Mouse (Mus musculus) CD8-positive naive resting alpha-beta T cell, adult 2 months (primary cell): ENCODE measurements at regions not wholly inside any gene's neighbourhood (a gene's known extent, or its start where the extent isn't known, plus 50 kb on each side); places are given as distances from the start of the nearest gene placed in this dataset.

ENCODE experiments used
- DNase-seq, 2 experiments: peaks; one replicate each; pipeline ENCODE4 v3.0.0; 2022; ENCODE audit warnings: low read depth in 2 of 2, low spot score in 2 of 2

DNA sequence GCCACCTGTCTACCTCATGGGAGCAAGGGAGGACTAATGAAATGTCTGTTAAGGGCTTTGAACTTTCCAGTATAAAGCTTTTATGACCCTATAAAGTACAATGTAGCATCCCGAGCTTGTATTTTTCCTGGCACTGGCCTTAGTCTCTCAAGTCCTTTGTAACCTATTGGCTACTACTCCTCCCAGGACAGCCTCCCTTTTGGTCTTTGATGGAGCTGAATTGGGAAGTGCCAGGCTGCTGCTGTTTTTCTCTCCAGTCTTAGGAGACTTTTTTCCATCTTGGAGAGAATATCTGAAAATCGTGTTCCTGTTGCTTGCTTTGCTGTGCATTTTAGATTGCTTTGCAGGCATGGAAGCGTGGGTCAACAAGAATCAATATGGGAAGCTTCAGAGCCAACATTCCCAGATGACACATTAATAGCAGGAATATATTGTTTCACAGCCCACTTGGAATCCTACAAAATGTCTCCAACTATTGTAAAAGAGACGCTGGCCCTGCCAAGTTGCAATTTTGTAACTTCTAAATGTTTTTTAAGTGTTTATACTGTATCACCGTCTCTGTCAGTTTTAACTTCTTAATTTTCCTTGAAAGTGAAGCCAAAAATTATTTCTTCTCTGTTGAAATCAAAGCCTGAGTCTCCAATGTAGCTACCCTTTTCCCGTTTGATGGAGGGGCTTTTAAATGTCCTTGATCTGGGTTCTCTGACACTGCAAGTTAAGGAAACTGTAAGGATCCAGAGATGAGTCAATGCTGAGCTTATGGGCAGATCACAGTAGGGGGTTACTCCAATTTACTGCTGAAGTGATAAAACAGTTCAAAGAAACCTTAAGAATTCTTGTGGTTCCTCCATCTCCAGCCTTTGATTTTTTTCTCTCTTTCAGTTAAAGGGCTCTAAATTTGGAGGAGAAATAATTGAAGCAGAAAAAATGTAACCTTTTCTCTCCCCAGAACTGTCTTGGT is 603.3 kb downstream of the Ptprc start:
- no peak for DNase-seq

DNA sequence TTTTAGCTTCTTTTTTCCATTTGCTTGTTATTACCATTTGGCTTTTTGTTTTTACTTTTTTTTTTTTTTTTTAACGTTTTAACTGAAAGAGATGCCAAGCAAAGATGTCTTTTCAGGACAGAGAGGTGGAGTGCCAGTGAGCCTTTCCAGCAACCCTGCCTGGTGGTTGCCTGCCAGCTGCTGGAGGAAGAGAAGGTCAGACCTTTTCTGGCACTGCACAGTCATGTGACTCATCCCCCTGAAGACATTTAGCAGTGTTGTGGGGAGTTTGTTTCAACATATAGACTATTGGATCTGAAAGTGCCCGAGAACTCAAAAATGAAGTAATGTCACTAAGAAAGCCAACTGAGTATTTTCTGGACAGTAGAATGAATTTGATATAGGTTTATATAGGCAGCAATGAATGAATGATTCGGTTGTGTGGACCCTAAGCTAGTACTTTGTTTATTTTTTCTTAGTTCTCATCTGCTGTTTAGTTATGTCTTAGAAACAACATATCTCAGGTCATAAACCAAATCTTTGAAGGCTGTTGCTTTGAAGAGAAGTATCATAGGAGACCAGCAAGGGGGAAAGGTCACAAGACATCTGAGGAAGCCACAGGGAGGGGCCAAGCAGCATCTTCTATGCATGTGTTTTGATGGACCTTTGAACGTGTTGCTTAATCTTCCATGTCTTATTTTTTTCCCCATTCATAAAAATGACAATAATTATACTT is 604.2 kb downstream of the Ptprc start:
- no peak for DNase-seq

DNA sequence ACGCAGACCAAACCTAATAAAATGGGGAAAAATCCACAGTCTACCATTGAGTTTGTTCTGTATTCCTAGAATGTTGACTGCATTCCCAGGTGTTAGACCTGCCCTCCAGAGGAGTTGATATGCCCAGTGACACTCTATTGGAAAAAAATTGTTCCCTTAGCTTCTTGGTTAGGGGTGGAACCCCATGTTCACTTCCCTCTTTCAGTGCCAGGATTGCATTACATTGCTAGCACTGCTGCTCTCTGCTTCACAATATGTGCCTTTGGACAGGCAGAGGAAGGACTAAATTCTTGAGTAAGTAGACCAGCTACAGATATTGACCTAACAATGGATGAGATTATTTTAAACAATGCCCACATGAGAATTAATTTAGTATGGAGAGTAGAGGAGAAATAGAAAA is 607.3 kb upstream of the Nr5a2 start:
- DNase-seq: no peak

- DNase-seq: no peak
These were observed 605.4 kb upstream of the Nr5a2 start for GRCm38 (mm10) chr1:137565573-137566048.

DNA sequence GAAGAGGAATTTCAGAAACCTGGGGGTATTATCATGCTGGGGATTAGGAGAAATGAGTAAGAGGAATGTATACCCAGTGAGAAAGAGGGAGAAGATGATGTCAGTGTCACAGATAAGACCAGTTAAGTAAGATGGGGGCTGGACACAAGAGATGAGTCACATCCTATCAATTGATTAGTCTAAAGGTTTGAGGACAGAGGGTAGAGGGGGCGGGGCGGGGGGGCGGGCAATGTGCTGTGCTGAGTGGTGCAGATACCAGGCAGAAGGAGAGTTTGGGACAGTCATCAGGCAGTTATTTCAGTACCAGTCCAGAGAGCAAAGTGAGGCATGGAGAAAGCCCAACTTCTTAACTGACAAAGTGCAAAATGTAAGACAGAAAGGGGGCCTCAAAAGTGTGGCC is 601.4 kb upstream of the Nr5a2 start:
- no peak for DNase-seq

- no peak for DNase-seq
These were observed 600.4 kb upstream of the Nr5a2 start for GRCm38 (mm10) chr1:137560389-137561268.

DNA sequence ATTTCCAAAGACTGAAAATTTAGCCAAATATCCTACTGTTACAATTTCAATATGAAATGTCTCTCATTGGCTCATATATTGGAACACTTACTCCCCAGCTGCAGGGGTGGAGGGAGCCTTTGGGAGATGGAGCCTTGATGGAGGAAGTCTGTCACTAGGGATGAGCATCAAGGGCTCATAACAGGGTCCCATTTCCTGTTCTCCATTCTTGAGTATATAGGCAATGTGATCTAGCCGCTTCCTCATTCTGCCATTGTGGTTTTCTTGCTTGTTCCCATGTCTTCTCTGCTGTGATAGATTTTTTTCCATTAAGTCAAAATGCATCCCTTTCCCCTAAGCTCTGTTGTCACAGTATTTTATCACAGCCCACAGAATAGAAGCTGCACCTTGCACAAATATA is 589.4 kb upstream of the Nr5a2 start:
- no peak for DNase-seq

GRCm38 (mm10) chr1:137545666-137546065 is 585.4 kb upstream of the Nr5a2 start:
- DNase-seq: no peak

DNA sequence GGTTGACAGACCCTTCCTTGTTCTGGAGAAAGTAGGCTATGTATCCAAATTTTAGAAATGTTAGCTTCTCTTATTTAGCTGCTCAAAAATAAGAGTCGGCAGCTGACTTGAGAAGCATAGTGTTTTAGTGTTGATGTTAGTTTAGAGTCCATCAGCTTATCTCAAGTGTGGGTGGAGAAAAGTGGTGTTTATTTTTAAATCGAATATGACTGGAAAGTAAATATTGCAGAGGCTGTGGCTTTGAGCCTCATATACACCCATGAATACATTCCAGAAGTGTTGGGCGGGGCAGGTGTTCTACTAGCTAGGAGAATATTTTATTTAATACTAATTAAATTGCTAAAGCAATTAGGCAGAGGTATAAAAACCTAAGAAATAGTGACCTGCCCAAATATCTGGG is 583.6 kb upstream of the Nr5a2 start:
- DNase-seq: no peak

GRCm38 (mm10) chr1:137541453-137541852 is 581.2 kb upstream of the Nr5a2 start:
- DNase-seq: no peak

- DNase-seq: no peak
These were observed 579.3 kb upstream of the Nr5a2 start for GRCm38 (mm10) chr1:137539424-137540116.

- no peak for DNase-seq
These were observed 554.5 kb upstream of the Nr5a2 start for GRCm38 (mm10) chr1:137514750-137515149.

GRCm38 (mm10) chr1:137503704-137504422 is 543.6 kb upstream of the Nr5a2 start:
- no peak for DNase-seq

DNA sequence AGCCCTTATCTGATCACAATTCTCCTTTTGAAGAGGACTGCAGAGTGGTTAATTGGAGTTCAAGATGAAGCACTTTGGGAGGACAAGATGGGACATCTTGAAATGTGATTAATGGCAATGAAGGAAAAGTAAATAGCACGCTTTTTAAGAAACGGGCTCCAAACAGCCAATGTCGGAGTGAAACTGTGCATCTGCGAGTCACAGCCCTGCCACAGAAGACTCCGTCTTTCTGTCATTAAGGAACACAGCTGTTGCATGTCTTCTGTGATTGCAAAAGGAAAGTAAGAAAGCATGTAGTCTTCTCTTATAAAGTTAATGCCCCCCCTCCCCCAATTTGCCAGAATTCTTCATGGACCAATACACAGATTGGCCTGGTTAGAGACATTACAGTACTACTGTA is 528.0 kb upstream of the Nr5a2 start:
- no peak for DNase-seq

DNA sequence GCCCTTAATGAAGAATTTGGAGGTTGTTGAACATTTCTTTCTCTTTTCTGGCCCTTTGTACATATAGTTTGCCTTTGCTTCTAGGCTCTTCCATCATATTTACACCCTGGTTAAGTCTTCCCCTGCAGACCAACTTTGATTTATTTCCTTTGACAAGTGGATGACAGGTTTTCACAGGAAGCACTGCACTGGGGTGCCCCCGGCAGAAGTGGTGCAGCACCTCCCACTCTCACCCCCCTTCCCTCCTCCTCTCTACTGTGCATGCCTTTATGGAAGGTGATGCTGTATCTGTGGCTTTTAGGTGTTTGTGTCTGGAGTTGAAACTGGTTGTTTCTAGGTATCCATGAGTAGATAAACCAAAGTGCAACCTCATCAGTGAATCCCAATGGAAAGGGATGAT is 518.2 kb upstream of the Nr5a2 start:
- DNase-seq: no peak

GRCm38 (mm10) chr1:137477239-137477638 is 517.0 kb upstream of the Nr5a2 start:
- no peak for DNase-seq

DNA sequence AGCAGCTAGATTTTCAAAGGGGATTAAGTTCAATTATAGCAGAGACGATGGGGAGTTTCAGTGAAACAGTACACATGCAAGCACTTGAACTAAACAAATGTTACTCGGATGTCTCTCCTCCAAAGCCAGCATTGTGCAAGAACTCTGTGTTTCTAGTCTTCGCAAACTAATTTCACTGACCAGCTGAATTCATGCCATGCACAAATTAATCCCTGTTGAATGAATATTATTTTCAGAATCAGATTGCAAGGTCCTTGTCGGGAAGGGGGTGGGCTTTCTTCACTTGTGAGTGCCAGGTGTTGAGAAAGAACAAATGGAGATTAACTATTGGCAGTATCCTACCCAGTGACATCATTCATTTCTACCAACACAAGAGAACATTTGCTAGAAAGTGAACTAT is 514.6 kb upstream of the Nr5a2 start:
- no peak for DNase-seq

GRCm38 (mm10) chr1:137473800-137474685 is 513.8 kb upstream of the Nr5a2 start:
- no peak for DNase-seq

GRCm38 (mm10) chr1:137464971-137465370 is 504.7 kb upstream of the Nr5a2 start:
- DNase-seq: no peak
